Mouse (Mus musculus): ENCODE data around the gene Plcb3. TPM values are rescaled to one million over a fixed set of nuclear protein-coding genes. Genes with fewer than 3 reads are reported as not detected.
A peak's percentile ranks its signal among the peaks of the same experiment; 100 is the strongest.
"Not testable (repeated sequence)": the region's sequence is repeated elsewhere in the genome, so short reads cannot be mapped to it uniquely, and the experiment has no call there.

The Plcb3 gene
- total RNA-seq, 2 experiments from 2014 or later = 6.8 to 7.3 TPM

DNA sequence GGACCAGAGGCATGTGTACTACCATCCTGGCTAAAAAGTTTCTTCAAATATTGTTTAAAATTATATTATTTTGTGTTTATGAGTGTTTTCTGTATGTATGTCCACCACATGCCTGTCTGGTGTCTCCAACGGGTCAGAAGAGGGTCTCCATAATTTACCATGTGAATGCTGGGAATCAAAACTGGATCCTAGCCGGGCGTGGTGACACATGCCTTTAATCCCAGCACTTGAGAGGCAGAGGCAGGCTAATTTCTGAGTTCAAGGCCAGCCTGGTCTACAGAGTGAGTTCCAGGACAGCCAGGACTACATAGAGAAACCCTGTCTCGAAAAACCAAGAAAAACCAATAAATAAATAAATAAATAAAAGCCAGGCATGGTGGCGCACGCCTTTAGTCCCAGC is 14.9 kb upstream of the Plcb3 start:
- not testable (repeated sequence) for ATAC-seq (replicated peaks; ENCODE audit: poor library complexity)

DNA sequence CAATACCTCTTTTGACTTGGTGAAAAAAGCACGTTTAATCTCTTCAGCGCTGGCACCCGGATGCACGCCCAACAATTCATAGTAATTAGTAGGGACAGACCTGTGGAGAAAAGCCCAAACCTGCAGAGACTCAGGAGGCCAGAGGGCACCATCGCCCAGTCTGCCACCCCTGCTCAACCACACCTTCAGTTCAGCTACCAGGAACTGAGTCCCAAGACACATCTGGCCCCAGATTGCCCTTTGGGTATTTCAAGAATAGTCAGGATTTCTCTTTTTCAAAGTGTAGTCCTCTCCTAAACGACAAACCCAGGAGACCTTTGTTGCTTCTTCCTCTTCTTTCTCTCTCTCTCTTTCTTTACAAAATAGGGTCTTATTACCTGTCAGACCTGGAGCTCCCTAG is 14.4 kb upstream of the Plcb3 start:
- no peak for ATAC-seq (replicated peaks; ENCODE audit: poor library complexity)

DNA sequence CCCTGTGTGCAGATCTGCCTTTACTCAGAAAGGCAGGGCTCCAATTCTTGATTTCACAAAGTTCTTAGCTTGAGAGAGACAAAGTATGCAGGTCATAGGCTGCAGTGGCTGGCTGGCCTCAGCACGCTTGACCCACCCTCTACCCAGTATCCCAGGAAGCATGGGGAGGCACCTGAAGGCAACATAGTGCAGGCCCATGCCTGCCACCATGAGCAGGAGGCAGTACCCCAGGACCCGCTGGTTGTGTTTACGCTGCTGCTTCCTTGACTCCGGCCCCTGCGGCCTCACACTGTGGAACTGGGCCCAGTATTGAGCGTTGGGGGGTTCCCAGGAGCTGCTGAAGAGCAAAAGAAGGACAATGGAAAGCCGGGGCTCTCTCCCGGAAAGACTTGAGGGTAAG is 13.0 kb upstream of the Plcb3 start:
- no peak for ATAC-seq (replicated peaks; ENCODE audit: poor library complexity)

DNA sequence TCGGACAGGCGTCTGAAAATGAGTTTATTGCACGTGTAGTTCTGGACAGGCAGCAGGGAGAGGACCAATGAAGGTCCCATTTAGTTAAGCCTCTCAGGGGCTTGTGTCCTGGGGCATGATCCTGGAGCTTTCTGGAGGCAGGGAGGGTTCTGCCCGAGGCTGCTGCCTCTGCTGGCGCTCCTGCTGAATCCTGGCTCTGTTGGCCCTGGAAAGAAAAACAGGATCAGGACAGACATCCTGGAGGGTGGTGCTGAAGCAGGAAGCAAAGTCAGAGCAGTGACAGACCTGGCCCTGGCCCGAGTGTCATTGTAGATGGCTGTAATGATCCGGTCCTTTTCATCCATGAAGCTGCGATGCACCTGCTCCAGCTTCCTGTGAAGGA is 11.6 kb upstream of the Plcb3 start:
- no peak for ATAC-seq (replicated peaks; ENCODE audit: poor library complexity)

DNA sequence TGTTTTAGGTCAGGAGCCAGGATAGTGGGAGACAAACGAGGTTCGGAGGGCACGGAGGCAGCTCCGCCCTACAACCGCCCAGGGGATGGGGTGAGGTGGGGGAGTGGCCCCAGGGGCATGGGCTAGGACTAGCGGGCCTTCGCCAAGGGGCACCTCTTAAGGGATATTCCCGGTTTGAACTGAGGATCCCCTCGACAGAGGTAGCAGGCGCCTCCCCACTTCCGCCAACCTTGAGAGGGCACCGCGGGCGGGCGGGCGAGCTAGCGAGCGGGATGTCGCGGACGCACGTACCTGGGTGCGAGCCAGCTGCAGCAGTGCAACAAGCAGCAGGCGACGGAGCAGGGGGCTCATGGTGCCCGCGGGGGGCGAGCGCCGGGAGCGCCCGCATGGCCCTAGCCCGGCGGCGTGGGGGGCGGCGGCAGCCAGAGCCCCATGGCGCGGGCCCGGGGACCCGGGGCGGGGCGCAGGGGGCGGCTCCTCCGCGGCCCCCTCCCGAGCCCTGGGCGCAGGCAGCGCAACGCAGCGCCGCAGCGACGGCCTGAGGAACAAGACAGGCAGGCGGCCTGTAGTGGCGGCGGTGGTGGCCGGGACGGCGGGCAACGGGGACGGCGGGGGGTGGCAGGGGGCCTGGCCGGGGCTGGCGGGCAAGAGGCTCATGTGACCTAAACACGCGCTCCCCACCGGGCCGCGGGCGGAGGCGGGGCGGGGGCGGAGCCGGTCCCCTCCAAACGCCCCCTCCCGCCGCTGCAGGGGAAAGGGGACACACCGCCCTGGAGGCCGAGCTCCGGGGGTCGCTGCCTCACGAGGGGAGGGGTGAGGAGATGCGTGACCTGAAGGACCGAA is 11.0 kb upstream of the Plcb3 start, which contains the start of gene Vegfb:
Vegfb (minus strand) TSS at position 591 of the 843 bp plus-strand sequence.
- ATAC-seq (replicated peaks; ENCODE audit: poor library complexity) = peak; percentile 42

DNA sequence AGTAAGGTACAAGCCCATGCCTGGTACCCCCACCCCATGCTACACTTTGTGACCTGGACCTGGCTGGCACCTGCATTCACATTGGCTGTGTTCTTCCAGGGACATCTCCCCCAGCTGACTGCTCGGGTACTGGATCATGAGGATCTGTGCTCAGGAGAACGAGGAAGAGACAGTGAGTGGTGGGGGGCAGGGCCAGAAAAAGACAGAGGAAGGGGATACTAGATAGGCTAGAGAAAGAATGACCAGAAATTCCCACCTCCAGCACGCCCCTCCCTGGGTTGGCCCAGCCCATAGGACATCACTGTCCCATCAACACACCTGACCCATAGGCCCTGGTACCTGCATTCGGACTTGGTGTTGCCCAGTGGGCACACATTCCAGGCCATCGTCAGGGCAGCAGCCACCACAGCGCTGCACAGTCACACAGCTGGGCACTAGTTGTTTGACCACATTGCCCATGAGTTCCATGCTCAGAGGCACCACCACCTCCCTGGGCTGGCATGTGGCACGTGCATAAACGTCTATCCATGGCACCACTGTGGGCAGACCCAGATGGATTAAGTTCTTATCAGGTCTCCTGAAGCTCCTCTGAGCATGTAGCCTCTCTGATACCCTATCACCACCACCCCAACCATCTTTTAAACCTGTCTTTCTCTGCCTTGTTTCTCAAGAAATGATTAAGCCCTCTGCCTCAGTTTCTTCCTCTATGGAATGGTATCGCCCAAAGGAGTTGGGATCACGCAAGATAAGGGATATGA is 9.9 kb upstream of the Plcb3 start:
- ATAC-seq (replicated peaks; ENCODE audit: poor library complexity) = peak; percentile 81

DNA sequence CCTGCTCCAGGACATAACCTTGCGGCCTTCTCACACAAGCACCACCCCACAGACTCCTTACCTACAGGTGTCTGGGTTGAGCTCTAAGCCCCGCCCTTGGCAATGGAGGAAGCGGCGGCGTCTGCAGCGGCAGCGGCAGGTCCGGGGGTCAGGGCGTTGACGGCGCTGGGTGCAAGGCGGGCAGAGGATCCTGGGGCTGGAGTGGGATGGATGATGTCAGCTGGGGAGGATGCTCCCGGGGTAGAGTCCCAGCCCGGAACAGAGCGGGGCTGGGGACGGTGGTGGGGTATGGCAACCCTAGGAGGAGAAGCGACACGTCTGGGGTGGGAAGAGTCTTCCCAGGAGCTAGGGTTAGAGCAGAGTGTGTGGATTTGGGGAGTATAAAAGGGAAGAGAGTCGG is 9.0 kb upstream of the Plcb3 start:
- ATAC-seq (replicated peaks; ENCODE audit: poor library complexity) = no peak

DNA sequence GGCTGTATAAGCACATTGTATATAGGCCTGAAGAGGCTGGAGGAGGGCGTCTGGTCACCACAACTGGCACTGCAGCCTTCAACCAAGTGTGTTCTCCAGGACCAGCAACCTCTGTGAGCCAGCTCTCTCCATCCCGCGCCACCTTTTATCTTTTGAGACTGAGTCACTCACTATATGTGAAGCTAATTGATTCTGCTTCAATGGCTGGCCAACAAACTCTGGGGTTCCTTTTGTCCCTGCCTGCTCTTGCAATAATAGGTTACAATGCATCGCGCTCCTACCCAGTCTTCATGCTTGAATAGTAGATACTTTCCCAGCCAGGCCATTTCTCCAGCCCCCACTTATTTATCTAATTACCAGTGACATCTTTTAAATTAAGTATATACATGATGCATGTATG is 7.4 kb upstream of the Plcb3 start:
- ATAC-seq (replicated peaks; ENCODE audit: poor library complexity) = no peak

DNA sequence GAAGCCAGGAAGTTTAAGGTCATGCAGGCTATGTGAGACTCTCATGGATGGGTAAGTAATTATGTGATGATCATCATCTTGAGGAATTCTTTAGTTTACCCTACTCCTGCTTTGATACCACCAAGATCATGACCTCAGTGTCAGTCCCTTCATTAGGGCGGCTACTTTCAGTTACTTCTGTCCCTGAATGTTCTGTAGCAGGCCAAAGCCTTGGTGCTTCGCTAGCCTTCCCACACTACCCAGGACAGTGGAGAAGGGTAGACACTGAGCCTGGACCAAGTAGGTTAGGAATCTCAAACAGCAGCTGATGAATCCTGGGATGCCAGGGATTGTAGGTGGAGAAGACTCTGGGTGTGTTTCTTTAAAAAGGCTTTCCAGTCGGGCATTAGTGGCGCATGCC is 5.2 kb upstream of the Plcb3 start:
- ATAC-seq (replicated peaks; ENCODE audit: poor library complexity) = no peak

DNA sequence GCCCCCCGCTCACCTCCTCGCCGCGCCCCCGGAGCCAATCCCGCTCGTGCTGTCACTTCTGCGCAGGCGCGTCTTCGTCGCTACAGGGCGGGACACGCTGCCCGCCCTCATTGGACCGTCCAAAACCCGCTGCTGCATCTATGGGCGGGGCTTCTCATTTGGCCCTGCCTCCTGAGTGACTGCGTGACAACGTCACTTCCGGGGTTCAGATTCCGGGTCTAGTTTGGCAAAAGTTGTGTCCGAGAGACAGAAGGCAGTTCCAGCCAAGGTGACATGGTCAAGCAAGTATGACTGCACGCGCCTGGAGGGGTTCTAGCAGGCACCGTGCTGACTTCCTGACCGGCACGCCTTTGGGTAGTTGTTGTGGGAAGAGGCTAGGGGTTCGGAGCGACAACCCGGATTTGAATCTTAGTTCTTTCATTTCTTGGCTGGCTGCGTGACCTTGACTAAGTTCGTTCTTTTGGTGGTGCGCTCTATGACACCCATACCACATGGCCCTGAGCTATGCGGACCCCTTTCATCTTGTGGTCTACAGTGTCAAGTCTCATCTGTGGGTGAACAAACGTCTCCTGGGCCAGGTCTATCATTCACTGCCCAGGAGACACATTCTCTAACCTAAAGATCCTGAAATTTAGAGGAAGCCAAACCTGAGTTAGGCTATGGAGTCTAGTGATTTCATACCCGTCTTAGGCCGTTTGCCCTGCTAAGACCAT is 4.3 kb upstream of the Plcb3 start, which contains the start of gene Fkbp2:
Fkbp2 (minus strand) TSS at position 121 of the 713 bp plus-strand sequence.
- peak; percentile 55 for ATAC-seq (replicated peaks; ENCODE audit: poor library complexity)

DNA sequence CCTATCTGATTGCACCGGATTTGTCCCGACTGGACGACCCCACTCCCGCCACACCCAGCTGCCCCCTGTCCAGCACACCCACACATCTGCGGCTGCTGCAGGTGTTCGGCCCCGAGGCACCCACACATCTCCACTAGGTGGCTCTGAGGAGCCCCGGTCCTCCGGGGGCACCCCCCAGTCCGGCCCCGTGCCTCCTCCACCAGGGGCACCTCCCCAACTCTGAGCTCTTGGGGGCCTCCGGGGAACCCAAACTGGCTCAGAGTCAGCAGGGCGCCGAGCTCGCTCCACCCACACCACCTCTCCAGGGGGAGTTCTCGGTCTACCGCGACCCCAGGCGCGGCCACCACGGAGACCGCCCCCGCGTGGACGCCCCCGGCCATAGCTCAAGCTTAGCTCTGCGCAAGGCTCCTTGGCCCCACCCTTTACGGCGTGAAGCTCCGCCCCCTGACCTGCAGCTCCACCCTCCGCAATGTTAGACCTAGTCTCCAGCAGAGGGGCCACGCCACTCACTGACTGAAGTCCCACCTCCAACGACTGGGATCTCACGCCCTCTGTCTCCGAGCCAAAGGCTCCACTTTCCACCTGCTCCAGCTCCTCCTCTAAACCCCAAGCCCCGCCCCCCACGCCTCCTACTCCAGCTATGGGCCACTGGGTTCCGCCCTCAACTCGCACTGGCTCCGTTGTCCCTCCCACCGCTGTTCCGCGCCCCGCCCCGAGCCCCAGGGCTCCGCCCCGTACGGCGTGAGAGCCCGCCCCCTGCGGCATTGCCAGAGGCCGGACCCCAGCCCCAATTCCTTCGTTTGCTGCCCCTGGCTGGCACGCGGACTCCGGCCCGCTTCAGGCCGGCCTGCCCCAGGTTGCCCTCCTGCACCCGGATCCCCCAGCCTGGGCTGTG is 3.5 kb upstream of the Plcb3 start:
- peak; percentile 77 for ATAC-seq (replicated peaks; ENCODE audit: poor library complexity)

DNA sequence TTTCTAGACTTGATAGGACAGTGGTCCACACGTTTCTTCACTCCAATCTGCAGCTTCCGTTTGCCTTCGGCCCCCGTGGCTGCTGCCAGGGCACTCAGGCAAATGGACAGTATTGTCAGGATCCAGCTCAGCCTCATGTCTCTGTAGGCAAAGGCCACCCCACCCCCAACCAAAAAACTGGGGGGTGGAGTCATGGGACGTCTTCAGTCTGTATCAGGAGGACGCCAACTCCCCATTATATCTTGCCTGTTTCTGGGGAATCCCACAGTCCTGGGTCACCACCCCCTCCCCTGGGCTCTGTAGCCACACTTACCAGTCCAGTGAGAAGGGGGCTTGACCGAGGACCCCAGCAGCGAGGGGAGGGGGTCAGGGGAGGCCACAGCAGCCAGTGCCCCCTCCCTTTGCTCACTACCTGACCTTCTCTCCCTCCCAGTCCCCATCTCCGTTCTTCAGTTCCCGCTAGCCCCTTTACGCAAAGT is 2.8 kb upstream of the Plcb3 start:
- no peak for ATAC-seq (replicated peaks; ENCODE audit: poor library complexity)

DNA sequence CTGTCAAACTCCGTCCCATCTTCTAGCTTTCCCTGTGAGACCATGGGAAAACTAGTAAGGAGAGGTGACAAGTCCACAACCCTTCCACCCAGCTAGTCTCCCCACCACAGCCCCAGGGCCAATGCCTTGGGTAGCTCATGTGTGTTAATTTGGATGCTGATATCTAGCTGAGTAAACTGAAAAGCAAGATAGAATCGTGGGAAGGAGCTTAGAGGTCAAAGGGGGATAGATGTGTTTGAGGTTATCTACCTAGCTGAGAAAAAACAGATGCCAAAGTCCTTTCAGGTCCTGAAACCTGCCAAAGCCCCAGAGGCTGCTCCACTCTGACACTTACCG is 2.3 kb upstream of the Plcb3 start:
- no peak for ATAC-seq (replicated peaks; ENCODE audit: poor library complexity)

DNA sequence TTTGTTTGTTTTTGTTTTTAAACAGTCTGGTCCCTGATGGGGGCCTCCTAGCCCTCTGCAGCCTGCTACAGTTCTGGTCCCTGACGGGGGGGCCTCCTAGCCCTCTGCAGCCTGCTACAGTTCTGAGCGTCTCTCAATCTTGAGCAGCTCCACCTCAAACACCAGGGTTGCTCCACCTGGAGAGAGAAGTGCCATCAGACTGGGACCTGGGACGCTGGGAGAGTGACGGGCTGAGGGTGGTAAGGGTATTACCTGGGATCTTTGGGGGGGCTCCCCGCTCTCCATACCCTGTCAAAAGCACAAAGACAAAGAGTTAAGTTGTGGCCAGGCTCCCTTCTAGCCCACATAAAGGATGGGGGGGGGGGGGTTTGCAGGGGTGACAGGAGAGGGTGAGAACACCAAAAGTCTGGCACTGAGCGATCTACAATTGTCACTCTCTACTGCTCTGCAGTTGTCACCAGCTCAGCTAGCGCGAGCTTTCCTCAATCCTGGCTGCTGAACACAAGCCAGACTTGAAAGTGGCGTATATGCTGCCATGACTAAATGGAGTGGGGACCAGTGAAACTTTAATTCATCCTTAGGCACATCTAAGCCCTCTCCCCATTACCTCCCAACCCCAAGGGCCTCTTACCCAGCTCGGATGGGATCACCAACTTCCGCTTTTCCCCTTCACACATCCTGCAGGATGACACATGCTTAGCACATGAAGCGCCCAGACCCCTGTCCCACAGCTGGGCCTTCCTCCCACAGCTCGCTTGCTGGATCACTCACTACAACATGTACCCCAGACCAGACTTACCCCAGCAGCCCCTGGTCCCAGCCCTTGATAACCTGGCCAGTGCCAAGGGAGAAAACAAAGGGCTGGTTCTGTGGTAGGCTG is 1.7 kb upstream of the Plcb3 start:
- no peak for ATAC-seq (replicated peaks; ENCODE audit: poor library complexity)

DNA sequence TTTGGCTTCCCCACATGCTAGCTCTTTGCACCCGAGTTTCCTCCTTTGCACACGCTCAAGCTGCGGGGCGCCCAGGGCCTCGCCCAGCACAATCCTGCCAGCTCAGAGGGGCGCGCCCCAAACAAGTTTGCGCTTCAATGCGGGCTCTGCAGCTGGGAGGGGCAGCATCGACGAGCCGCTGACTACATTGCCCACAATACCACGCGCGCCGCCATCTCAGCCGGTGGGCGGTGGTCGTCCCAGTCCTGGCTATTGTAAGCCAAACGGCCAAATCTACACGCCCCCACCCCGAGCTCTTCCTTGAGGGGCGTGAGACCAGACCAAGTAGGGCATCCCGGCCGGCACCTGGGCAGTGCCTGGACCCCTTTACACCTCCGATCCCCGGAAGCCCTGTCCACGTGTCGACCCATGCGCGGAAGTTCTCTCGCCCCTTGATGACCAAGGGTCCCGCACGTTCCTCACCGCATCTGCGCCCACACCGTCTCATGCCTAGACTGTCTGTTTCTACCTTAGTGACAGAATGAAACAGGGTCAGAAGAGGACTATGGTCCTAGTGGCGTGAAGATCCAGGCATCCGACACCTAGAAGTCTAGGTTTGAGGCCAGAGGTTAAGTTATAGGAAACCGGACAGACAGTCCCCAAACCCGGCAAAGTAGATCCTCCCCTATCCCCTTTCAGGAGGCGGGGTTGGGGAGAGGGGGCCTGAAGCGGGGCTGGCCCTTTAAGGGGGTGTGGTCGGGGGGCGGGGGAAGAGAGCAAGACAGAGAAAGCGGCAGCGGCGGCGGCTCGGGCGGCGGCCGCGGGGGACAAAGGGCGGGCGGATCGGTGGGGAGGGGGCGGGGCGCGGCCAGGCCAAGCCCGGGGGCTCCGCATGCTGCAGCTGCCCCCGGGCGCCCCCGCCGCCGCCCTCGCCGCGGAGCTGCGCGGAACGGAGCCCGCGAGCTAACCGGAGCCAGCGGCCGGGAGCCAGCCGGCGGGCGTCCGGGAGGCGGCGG is 1.8 kb downstream of the Plcb3 start, which contains the start of gene Ppp1r14b:
Ppp1r14b (plus strand) TSS at position 758 of the 995 bp plus-strand sequence.
- peak; percentile 63 for ATAC-seq (replicated peaks; ENCODE audit: poor library complexity)

DNA sequence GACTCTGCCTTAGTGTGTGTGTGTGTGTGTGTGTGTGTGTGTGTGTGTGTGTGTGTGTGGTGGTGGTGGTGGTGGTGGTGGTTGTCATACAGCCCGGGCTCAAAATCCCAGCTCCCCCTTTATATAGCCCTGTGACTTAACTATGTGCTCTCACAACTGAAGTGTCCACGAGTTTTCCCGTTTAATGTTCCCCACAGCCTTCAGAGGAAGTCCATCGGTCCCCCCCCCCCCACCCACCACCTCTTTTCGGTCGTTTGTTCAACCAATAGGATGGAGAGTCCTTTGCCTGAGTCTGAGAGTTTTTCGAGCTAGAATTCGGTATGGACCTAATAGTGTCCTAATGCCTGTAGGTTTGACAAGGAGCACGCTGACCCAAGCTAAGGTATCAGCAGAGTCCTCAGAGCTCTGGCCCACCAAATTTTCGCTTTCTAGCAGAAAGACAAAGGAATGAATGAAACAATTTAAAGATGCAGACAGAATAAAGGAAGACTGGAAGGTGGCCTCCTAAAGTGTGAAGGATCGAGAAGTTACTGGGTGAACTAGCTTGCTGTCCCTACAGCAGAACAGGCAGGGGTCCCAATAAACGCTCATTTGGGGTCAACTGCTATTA is 2.6 kb downstream of the Plcb3 start:
- ATAC-seq (replicated peaks; ENCODE audit: poor library complexity) = no peak

DNA sequence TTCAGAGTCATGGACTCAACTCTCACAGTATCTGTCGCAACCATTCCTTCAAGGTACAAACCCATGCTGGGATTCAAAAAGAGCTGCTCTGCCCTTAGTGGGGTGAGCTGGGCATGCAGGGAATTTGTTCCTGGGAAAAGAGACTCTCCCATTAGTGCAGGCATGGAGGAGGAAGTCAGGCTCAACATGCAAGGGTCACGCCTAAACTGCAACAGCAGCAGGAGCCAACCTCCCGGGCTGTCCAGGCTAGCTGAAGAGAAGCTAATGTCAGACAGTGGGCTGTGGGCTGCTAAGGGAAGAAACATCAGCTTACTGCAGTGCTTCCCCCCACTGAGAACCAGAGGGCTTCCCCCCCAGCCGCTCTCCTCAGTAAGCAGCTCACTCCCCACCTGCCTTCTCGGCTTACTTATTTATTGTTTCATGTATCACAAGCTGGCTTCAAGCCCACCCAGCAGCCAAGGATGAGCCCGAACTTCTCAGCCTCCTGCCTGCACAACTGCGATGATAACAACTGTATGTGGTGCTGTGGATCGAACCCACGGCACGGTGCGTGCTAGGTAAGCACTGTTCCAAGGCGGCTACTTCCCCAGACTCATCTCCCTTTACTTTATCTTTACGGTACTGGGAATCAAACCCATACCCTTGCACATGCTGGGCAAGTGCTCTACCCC is 3.9 kb downstream of the Plcb3 start:
- ATAC-seq (replicated peaks; ENCODE audit: poor library complexity) = no peak
